Mouse (Mus musculus) cerebellum, adult 2 months (tissue): ENCODE results near the gene Nfatc2.

Experiments used
- CTCF ChIP-seq: fragments of 200-500 bp; IDR thresholded peaks from 2 replicates; pipeline ENCODE4 v1.5.1; 2011; ENCODE audit warnings: low read depth, mild to moderate bottlenecking, control low read depth, low read length, moderate library complexity, borderline replicate concordance; ENCODE audit not compliant: insufficient read depth
- POLR2A ChIP-seq: fragments of 200-500 bp; IDR thresholded peaks from 2 replicates; pipeline ENCODE4 v1.6.1; 2011; ENCODE audit warnings: low read length, control low read depth, borderline replicate concordance; ENCODE audit not compliant: insufficient read depth

DNA sequence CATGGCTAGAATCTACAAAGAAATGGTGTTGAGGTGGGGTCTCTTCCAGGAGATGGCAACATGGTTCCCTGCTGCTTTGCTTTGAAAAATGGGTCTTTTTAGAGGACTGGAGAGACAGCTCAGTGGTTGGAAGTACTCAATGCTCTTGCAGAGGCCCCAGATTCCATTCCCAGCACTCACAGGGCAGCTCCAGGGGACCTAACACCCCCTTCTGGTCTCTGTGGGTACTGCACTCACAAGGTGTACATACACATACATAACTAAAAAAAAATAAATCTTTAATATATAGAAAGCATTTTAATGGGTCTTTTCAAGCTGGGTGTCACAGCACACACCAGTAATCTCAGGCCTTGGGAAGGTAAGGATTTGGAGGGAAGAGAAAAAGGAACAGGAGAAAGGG lies 89.9 kb downstream of the Nfatc2 start:
- TF ChIP-seq POLR2A = no peak
- TF ChIP-seq CTCF = no peak
